Mouse (Mus musculus) kidney, embryonic 14.5 days (tissue): ENCODE measurements around the gene Cenpu. TPM values are rescaled to one million over a fixed set of nuclear protein-coding genes. Genes with fewer than 3 reads are reported as not detected.

Experiments
- ATAC-seq: fragments of 200-750 bp; cut with Nextera tagmentation; 2 replicates; pipeline ENCODE4 v1.8.0; 2017; ENCODE audit warnings: moderate number of reproducible peaks, mild to moderate bottlenecking, moderate TSS enrichment, moderate library complexity; ENCODE audit not compliant: low FRiP score, low TSS enrichment
- H3K27ac ChIP-seq: fragments of 300-500 bp; sonication (generic); 2 replicates; pipeline ENCODE4 v1.5.1; 2014; ENCODE audit warnings: low read depth, mild to moderate bottlenecking, low read length, moderate library complexity, mixed read lengths
- H3K27me3 ChIP-seq: fragments of 300-500 bp; sonication (generic); 2 replicates; pipeline ENCODE4 v1.6.1; 2014; ENCODE audit warnings: mild to moderate bottlenecking, low read length; ENCODE audit not compliant: control insufficient read depth, insufficient read depth
- H3K36me3 ChIP-seq: fragments of 300-500 bp; sonication (generic); 2 replicates; pipeline ENCODE4 v1.6.1; 2014; ENCODE audit warnings: low read length, mixed read lengths; ENCODE audit not compliant: control insufficient read depth, insufficient read depth
- H3K4me1 ChIP-seq: fragments of 300-500 bp; sonication (generic); 2 replicates; pipeline ENCODE4 v1.6.1; 2014; ENCODE audit warnings: low read length, mixed read lengths; ENCODE audit not compliant: control insufficient read depth, insufficient read depth
- H3K4me2 ChIP-seq: fragments of 300-500 bp; sonication (generic); replicated peaks from 2 replicates; pipeline ENCODE4 v1.6.1; 2014; ENCODE audit warnings: low read depth, mild to moderate bottlenecking, low read length
- H3K4me3 ChIP-seq: fragments of 300-500 bp; sonication (generic); 2 replicates; pipeline ENCODE4 v1.5.1; 2014; ENCODE audit warnings: mild to moderate bottlenecking, low read length
- H3K9ac ChIP-seq: fragments of 300-500 bp; sonication (generic); 2 replicates; pipeline ENCODE4 v1.6.1; 2014; ENCODE audit warnings: low read depth, mild to moderate bottlenecking, low read length, moderate library complexity
- H3K9me3 ChIP-seq: fragments of 300-500 bp; sonication (generic); 2 replicates; pipeline ENCODE4 v1.6.1; 2016; ENCODE audit warnings: low read length; ENCODE audit not compliant: control insufficient read depth
- WGBS: fragments of 180-500 bp; shearing (Covaris S2); extraction: QIAGEN DNeasy Blood & Tissue Kit; methylation state at CpG from one replicate; pipeline ENCODE4 v1.1.7; 2014; 5-methylcytosine and 5-hydroxymethylcytosine counted together
- polyA plus RNA-seq: library from polyadenylated mRNA; unstranded; fragments of >200 nt; fragmentation: Nextera tagmentation; extraction: Ambion mirVana; gene quantifications from 2 replicates; pipeline ENCODE4 v1.2.1, GENCODE M21; 2014

Gene Cenpu
- polyA plus RNA-seq, 1 experiment from 2014 or later = 19.4 TPM

- Histone ChIP-seq H3K27ac (peak within 1 kb of the TSS; percentile 85), H3K4me1 (peaks cover 5% of the 10 kb centered on the region), H3K9me3 (no peaks in the 10 kb centered on the region), H3K4me3 (peak within 1 kb of the TSS; percentile 80), H3K36me3 (no peaks in the 10 kb centered on the region), H3K27me3 (no peaks in the 10 kb centered on the region), H3K9ac (peak within 1 kb of the TSS; percentile 82), H3K4me2 (peak within 1 kb of the TSS; percentile 77)
- peak; percentile 98 for ATAC-seq
- WGBS = under 1% methylated on average over 49 of the region's 54 CpGs
These were observed 65.3 kb downstream of the Cenpu start, which contains the start of the genes Primpol and Casp3 for GRCm38 (mm10) chr8:46616879-46617689. TSS of gene Primpol (minus strand) at chr8:46617212. TSS of gene Casp3 (plus strand) at chr8:46617291.

DNA sequence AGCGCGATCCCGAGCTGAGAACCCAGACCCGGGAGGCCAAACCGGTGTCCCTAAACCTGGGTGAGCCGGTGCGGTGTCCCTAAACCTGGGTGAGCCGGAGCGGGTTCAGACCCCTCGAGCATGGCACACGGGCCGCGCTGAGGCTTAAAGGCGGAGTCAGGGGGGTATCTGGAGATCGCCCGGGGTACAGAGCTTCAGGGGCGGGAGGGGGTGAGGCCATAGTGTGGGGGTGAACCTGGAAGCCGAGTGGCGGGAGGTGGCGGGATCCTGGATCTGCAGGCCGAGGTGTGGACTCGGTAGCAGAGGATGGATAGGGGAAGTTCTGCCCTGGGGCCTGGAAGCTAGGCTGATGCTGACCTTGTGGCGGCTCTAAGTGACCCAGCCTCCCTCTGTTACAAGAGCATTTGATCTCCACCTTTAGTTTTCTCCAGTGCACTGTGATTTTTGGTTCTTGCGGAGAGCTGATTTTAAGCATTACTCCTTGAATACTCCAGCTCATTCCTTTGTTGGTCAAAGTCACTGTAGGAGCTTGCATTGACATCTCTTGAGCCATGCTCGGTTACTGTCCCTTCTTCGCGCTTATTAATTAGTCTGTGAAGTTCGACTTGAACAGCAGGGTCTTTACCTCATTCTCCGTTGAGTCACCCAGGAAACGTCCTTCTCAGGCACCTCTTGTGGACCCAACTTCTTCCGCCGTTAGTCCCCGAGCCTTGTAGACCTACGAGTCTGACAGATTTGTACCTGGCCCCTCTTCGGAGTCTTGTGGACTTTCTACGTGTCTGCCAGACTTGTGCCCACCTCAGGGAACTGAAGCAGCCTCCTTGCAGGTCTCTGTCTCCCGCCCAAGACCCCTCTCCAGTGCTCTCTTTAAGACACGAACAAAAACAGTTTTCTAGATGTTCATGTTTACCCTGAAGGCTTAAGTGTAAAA, 66.1 kb downstream of the Cenpu start:
- H3K9me3 ChIP-seq = no peaks in the 10 kb centered on the region
- no peaks in the 10 kb centered on the region for H3K36me3 ChIP-seq
- peaks cover 5% of the 10 kb centered on the region for H3K4me1 ChIP-seq
- H3K27me3 ChIP-seq = no peaks in the 10 kb centered on the region
- peak overlapping the region; percentile 82 for H3K9ac ChIP-seq
- H3K4me2 ChIP-seq = peak overlapping the region; percentile 77
- H3K4me3 ChIP-seq = peak overlapping the region; percentile 80
- under 1% methylated on average over 38 of the region's 38 CpGs for WGBS
- H3K27ac ChIP-seq = peak overlapping the region; percentile 85
- ATAC-seq = peak; percentile 71

GRCm38 (mm10) chr8:46618639-46619320, 67.0 kb downstream of the Cenpu start:
- Histone ChIP-seq H3K27ac (no peak overlapping the region), H3K4me1 (peaks cover 5% of the 10 kb centered on the region), H3K4me2 (peak overlapping the region; percentile 77), H3K9me3 (no peaks in the 10 kb centered on the region), H3K9ac (peak overlapping the region; percentile 82), H3K36me3 (no peaks in the 10 kb centered on the region), H3K4me3 (peak overlapping the region; percentile 80), H3K27me3 (no peaks in the 10 kb centered on the region)
- 2% methylated on average over 10 of the region's 10 CpGs for WGBS
- no peak for ATAC-seq

DNA sequence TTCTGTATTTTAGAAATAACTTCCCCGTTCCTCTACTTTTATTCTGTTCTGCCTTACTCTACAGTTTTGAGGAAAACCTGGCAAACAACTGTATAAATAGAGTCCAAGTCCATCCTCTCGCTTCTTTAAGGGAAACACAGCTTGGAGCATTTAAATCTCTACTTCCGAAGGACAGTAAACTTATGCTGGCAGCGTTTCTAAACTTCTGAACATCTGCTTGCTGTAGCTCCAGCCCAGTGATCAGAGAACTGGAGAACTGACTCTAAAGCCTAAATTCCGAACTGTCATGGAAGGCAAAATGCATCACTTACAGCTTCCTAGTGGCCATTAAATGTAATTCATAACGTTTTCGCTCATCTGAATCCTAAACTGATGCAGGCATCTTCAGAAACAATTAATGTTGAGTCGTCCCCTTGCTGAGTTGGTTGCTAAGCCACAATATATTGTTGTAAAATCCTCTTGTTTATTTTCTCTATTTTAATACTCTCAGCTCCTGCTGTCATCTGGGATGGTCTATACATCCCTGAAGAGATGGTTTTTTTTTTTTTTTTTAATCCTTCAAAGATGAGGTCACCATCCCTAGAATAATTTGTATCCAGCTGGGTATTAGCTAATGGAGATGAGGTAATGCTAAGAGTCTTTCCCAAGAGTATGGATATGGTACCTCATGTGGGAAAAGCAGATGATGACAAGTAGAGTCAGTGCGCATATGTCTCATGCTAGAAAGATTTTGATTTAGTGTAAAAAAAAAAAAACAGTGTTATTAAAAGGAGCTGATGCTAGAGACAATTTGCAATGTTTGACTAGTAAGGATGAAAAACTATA, 70.8 kb downstream of the Cenpu start:
- WGBS = 85% methylated on average over 9 of the region's 9 CpGs

GRCm38 (mm10) chr8:46625166-46625565, 73.3 kb downstream of the Cenpu start:
- Histone ChIP-seq H3K9me3 (no peaks in the 10 kb centered on the region), H3K4me2 (no peak overlapping the region), H3K4me3 (no peak overlapping the region), H3K36me3 (peaks cover under 1% of the 10 kb centered on the region; the same call in 1 of the 2 replicates), H3K27me3 (no peaks in the 10 kb centered on the region), H3K9ac (no peak overlapping the region), H3K4me1 (no peaks in the 10 kb centered on the region), H3K27ac (no peak overlapping the region)
- ATAC-seq = no peak
- WGBS = 33% methylated on average over 1 of the region's 1 CpGs

More for the DNA sequence above, 70.8 kb downstream of the Cenpu start:
- no peak overlapping the region for H3K4me2 ChIP-seq
- no peak for ATAC-seq
- peaks cover 5% of the 10 kb centered on the region for H3K4me1 ChIP-seq
- H3K36me3 ChIP-seq = no peaks in the 10 kb centered on the region
- H3K27me3 ChIP-seq = no peaks in the 10 kb centered on the region
- H3K4me3 ChIP-seq = no peak overlapping the region
- no peak overlapping the region for H3K9ac ChIP-seq
- no peak overlapping the region for H3K27ac ChIP-seq
- no peaks in the 10 kb centered on the region for H3K9me3 ChIP-seq

DNA sequence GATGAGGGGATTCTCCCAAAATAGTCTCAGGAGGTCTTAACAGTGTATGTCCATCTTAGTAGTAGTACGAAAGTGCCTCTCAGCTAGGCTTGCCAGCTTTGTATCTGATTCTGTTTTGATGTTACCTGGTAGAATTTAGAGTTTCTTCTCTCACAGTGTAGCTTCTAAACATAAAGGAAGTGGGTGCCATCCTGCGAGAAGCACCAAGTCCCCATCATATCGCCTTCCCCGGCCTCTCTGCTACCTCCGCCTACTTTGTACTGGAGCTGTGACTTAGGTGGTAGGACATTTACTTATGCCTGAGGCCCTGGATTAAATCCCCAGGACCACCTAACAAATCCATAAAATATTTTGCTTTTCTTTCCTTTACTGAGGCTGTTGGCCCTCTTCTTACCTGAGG, 74.8 kb downstream of the Cenpu start:
- 93% methylated on average over 5 of the region's 5 CpGs for WGBS
- H3K4me1 ChIP-seq = no peaks in the 10 kb centered on the region
- H3K4me3 ChIP-seq = no peak overlapping the region
- H3K9ac ChIP-seq = no peak overlapping the region
- H3K4me2 ChIP-seq = no peak overlapping the region
- H3K36me3 ChIP-seq = peaks cover 7% of the 10 kb centered on the region
- H3K27me3 ChIP-seq = no peaks in the 10 kb centered on the region
- no peak overlapping the region for H3K27ac ChIP-seq
- ATAC-seq = no peak
- H3K9me3 ChIP-seq = no peaks in the 10 kb centered on the region

DNA sequence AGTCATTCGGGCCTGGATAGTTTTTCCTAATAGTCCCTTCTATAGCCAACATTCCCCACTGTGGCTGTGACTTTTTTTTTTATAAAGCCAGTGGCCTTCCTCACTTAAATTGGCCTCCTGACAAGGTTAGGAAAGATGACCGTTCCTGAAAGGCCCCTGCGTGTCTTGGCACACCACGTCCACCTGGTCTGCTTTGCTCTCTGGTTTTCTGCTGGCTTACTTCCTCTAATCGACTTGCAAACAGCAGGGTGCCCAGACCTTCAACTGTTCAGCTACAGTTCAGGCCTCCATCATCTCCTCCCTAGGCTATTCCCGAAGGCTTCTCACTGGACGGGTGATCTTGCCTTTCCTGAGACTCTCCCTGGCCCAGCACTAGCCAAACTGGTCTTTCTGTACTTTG, 76.1 kb downstream of the Cenpu start:
- Histone ChIP-seq H3K27me3 (no peaks in the 10 kb centered on the region), H3K4me2 (no peak overlapping the region), H3K9ac (no peak overlapping the region), H3K27ac (no peak overlapping the region), H3K4me3 (no peak overlapping the region), H3K4me1 (no peaks in the 10 kb centered on the region), H3K36me3 (peaks cover 12% of the 10 kb centered on the region), H3K9me3 (no peaks in the 10 kb centered on the region)
- ATAC-seq = no peak
- 80% methylated on average over 7 of the region's 7 CpGs for WGBS

- Histone ChIP-seq H3K27me3 (no peaks in the 10 kb centered on the region), H3K4me2 (no peak overlapping the region), H3K9me3 (no peaks in the 10 kb centered on the region), H3K9ac (no peak overlapping the region), H3K36me3 (peaks cover 20% of the 10 kb centered on the region), H3K4me1 (no peaks in the 10 kb centered on the region), H3K4me3 (no peak overlapping the region), H3K27ac (no peak overlapping the region)
- 92% methylated on average over 1 of the region's 1 CpGs for WGBS
- no peak for ATAC-seq
These were observed 76.8 kb downstream of the Cenpu start for GRCm38 (mm10) chr8:46628645-46629044.
